Mouse (Mus musculus) forelimb bud, embryonic 11.5 days (tissue): ENCODE results near the gene Cc2d2a.

ENCODE experiments used
- DNase-seq: peaks from one replicate; pipeline ENCODE4 v3.0.0-alpha.2; 2012; ENCODE audit warnings: low read depth, low spot score

Cc2d2a gene

DNA sequence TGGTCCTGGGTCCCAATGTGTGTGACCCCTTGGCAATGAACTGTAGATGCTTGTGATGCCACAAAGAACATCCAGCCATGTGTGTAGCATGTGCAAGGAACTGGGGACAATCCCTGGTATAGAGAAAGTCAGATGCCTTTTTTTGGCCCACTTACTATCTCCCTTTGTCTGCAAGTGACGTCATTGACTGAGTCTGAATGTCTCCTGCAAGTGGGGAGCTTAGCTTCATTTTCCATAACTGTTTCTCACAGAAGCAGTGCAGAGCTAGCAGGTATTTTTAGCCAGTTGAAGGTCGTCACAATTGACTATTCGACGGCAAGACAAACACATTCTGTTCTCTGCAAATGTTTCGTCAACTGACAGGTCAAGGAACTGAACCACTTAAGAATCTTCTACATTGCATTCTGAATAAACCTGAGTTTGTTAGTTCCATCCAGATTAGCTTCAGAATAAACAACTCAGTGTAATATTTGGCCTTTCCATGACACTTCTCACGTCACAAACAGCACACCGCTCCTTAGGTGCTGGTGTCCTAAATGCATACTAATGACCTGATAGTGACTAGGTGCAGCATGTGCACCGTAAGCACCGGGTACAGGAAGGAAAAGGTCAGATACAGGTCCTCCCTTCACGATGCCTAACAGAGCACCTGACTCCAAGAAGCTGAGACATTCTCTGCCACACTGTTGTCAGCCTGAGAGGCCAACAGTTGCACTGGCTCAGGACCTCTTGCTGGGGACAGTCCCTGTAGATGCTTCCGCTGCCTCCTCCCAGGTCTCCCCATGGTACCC is 66.4 kb downstream of the Cc2d2a start:
- DNase-seq = no peak

GRCm38 (mm10) chr5:43732381-43732780 is 70.2 kb downstream of the Cc2d2a start:
- DNase-seq = no peak

DNA sequence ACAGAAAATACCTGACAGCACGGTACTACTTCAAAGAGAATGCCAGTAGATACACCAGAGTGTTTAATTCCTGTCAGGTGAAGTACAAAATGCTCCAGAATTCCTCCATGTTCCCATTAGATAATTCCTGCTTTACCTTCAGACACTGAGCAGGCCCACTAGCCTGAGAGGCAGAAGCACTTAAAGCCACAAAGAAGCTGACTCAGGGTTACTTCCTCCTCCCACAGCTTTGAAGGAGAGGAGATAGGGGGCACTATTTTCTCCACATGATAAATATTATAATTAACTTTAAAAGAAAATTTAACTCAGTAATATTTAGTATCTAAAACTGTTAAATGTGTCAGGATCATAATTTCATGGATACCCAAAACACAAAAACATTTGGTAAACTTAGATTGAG is 82.0 kb downstream of the Cc2d2a start:
- no peak for DNase-seq

GRCm38 (mm10) chr5:43745156-43745555 is 83.0 kb downstream of the Cc2d2a start:
- DNase-seq = no peak

DNA sequence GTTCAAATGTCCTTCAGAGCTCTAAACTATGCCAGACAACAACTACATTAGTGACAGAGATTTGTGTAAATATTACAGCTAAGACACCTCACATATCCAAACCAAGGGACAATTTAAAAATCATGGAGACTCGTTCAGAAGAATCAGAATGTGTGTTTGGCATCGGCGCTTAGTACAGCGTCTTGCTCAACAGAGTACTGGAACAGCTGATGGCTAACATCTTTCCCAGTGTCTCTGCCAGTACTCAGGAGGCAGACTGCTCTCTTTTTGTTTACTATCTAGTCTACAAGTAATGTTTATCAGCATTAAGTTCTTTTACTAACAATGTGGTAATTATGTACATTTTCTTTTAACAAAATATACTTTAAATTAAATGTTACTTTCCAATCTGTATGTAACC is 85.9 kb downstream of the Cc2d2a start:
- DNase-seq = no peak

DNA sequence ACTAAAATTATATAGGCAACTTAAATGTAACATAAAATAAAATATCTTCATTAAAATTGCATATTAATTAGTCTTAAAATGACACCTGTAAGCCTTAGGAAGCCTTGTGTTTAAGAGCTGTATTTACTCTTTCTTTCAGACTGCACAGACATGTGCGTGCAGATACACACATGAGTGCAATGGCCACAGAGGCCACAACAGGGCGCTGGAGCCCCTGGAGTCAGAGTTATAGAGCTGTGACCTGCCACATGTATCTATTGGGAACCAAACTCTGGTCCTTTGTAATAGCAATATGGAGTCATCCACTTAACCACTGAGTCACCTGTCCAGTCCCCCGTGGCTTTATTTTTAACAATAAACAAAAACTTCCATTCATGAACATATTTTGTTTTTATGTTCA is 86.9 kb downstream of the Cc2d2a start:
- DNase-seq = no peak

DNA sequence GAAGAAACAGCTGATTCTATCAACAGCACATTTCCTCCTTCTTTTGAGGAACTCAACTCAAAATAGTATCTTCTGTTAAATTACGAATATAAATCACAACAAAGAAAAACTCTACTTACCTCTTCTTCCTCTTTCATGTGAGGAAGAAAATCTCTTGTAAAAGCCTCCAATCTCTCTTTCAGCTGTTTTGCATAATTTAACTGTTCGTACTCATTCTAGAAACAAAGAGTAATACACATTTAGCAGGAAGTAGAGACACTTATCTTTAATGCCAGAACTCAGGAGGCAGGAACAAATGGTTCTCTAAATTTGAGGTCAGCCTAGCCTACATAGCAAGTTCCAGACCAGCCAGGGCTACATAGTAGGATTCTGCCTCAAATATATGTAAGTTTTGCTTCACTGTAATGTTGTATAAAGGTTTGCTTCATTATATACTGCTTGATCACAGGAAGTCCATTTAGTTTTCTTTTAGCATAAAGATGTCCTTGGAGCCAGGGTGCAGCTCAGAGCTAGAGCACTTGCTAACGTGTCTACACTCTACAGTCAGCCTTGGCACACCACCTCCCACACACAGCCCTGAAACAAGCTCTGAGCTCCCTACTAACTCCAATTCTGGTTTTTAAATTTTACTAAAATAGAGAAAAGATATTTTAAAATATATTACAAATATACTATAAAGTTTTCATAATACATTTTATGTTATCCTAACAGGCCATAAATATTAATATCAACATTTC is 108.6 kb downstream of the Cc2d2a start:
- no peak for DNase-seq

- no peak for DNase-seq
Measured at GRCm38 (mm10) chr5:43771555-43771954, 109.4 kb downstream of the Cc2d2a start.

GRCm38 (mm10) chr5:43776407-43776806 is 114.3 kb downstream of the Cc2d2a start:
- no peak for DNase-seq

DNA sequence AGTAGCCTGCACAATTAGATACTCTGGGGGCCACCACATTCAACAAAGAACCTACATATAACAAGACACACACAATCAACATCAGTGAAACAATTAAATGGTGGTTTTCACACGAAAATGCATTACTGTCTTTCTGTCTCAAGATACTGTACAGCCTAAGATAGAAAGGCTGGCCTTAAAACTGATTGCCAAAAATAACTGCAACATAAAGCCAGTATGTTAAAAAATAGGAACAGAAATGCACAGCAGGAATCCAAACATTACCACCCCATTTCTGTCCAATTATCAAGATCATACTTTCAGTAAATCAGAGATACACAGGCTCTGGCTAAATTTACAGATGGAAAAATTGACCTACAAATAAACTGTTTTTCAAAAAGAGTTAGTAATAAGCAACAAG is 114.8 kb downstream of the Cc2d2a start:
- DNase-seq = no peak

DNA sequence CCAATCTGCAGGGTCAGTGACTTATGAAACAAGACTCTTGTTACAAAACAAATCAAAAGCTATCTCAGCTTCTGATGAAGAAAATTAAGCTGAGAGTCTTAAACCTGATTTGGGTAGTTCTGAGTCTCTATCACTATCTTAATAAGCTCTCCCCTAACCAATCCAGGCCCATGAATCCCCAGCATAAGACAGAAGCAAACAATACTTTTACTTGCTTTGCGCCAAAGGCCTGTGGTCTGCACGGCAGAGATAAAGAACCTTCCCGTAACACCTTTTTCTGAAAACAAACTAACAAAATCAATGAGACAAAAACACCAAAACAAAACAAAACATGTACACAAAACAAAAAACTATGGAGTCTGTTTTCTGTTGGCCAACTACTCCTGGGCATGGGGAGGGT is 116.4 kb downstream of the Cc2d2a start:
- DNase-seq = no peak

GRCm38 (mm10) chr5:43781423-43781976 is 119.4 kb downstream of the Cc2d2a start:
- DNase-seq = peak; percentile 23

GRCm38 (mm10) chr5:43781977-43782930 is 120.1 kb downstream of the Cc2d2a start:
- DNase-seq = peak; percentile 80

GRCm38 (mm10) chr5:43783996-43784395 is 121.8 kb downstream of the Cc2d2a start:
- no peak for DNase-seq

- no peak for DNase-seq
Measured at GRCm38 (mm10) chr5:43786607-43787006, 124.5 kb downstream of the Cc2d2a start.

DNA sequence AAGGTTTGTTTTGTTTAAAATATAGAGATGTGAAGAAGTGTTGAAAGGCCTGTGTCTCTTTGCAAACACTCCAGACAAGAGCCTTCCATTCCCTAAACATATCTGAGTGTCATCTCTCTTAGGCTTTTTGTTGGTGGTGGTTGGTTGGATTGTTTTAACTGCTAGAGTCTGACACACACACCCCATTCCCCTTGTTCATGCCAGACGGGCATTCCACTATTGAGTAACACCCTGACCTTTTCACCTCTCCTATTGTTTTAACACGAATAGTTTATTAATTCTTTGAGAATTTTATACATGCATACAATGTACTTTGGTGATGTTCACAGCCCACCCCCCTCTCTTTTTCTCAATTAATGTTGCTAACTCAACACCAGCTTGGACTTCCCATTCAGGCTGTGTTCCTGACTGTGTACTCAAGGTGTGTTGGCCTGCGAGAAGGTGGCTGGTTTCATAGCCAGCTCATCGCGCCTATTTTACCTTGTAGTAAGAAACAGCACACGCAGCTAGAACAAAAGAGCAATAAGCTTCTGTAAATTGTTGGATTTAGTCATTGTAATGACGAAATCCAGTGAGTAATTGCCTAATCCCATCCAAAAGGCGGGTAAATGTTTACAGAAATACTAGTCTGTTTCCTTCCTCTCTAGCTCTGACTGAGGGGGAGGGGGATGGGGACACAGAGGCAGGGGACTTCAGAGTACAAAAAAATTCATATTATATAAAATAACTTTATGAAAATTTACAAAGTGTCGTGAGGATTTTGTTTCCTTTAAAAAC is 126.0 kb downstream of the Cc2d2a start:
- no peak for DNase-seq
